Mouse (Mus musculus) adrenal gland, adult 2 months (tissue): Measurements from ENCODE around the gene Olfr963. TPM values are rescaled to one million over a fixed set of nuclear protein-coding genes. Genes with fewer than 3 reads are reported as not detected.
"Not testable (repeated sequence)": the region's sequence is repeated elsewhere in the genome, so short reads cannot be mapped to it uniquely, and the experiment has no call there.

Experiments
- DNase-seq: peaks from one replicate; pipeline ENCODE4 v3.0.0; 2021
- long read RNA-seq: library from polyadenylated mRNA; stranded (forward); transcript quantifications from one replicate; pipeline ENCODE4 v2.0.0, GENCODE M21; 2021
- polyA plus RNA-seq: library from polyadenylated mRNA; depleted of rRNA; stranded (reverse); fragments of >200 nt; gene quantifications from 2 replicates; pipeline ENCODE4 v1.2.3, GENCODE M21; 2012; rRNA removed
- total RNA-seq, 2 experiments: library from RNA; stranded (reverse); gene quantifications; 2 replicates each; pipeline ENCODE4 v1.2.3; 2021

The Olfr963 gene
- not detected for total RNA-seq
- not detected in 2 replicates for polyA plus RNA-seq
- long read RNA-seq, result 0 reads

DNA sequence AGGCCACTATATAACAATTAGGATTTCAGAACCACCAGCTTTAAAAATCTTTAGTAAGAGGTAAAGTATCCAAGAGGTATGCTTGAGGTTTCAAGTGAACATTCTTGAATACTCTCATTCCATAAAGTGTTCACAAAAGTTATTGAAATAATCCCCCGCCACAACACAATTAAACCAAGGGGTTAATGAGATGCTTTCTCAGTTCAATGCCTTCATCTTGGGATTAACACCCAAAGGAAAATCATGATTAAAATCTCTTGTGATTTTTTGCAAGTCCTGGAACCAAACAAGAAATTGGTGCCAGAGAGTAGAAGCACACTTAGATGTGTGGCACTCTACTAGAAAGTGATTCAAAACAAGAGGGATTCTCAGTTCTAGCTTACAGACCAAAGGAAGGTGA lies at the start of gene Olfr963:
Gene Olfr963, plus strand, starts transcription at position 301 of the 400 bp plus-strand sequence.
- DNase-seq, result no peak

DNA sequence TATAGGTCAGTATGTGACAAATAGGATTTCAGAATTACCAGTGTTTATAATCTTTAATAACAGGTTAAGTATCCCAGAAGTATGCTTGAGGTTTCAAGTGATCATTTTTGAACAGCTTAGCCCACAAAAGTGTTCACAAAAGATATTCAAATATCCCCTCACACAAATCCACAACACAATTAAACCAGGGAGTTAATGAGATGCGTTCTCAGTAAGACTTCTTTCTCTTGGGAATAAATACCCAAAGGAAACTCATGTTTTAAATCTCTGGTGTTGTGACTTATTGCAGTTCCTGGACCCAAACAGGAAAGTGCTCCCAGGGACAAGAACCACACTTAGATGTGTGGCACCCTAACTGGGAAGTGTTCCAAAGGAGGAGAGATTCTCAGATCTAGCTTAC lies 45.9 kb upstream of the Olfr963 start, which contains the start of gene Olfr960:
Gene Olfr960, plus strand, starts transcription at position 301 of the 400 bp plus-strand sequence.
- no peak for DNase-seq

DNA sequence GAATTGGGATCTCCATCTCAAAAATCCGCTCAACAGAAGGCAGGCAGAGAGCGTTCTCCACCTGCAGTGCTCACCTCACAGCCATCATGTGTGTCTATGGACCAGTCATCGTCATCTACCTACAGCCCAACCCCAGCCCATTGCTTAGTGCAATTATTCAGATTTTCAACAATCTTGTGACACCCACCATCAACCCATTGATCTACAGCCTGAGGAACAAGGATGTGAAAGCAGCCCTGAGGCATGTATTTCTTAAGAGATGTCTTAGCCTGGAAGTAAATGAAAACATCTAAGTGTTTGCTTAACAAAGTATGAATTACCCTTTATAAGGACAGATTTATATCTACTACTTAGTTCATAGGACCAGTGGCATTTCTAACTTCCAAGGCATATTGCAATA lies 43.2 kb upstream of the Olfr963 start:
- no peak for DNase-seq

DNA sequence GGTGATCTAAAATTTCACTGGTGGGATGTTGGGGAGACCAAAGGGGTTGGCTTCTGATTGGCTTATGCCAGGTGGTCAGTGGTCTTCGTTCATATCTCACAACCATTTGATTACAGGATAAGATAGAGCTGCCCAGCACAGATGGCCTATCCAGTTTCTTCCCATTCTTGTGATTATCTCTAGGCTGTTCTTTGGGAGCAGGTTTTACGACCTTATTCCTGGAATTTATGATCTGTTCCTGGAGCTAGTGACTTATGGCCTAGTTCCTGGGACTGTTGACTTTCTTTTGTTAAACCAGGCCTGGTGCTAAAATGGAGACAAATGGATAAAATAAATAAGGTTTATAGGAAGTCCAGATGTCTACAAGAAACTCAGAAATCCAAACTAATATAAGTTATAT lies 42.3 kb upstream of the Olfr963 start:
- DNase-seq, result no peak

DNA sequence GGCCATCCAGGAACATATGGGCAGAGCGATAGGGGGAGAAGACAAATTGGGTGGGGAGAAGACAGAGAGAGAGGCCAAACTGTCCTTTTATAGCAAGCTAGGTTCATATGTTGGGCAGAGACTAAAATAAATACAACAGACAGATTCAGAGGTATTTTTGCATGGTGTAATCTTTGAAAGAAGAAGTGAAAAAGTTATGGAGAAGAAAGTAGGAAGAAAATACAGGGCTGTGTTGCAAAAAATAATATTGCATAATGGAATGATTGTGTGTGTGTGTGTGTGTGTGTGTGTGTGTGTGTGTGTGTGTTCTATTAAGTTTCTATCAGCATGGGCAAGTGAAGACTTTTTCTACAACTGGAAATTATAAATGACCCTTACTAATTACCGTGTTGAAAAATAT lies 37.9 kb upstream of the Olfr963 start:
- DNase-seq, result no peak

DNA sequence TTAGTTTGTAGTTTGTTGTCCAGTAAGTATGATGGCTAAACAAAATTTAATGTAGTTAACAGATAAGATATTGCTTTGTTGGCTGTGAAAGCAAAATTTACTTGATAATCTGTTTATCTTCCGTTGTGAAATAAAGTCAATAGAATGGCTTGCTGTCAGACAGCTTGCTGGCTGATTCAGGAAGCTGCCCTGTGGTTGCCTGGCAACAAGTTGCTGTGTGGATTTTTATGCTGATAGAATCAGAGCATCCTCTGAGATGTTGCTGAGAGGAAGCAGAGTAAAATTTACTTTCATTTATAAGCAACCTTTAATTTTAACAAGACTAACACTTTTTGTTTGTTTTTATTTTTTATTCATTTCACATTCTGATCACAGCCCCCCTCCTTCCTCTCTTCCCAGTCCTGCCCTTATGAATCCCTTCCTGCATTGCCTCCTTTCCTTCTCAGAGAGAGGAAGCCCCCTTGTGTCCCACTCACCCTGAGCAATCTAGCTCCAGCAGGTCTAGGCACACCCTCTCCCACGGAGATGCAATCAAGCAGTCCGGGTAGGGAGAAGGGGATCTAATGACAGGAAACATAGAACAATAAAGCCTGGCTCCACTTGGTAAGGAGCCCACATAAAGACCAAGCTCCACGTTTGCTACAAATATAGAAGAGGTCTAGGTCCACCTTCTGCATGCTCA lies 33.0 kb upstream of the Olfr963 start:
- DNase-seq, result no peak

DNA sequence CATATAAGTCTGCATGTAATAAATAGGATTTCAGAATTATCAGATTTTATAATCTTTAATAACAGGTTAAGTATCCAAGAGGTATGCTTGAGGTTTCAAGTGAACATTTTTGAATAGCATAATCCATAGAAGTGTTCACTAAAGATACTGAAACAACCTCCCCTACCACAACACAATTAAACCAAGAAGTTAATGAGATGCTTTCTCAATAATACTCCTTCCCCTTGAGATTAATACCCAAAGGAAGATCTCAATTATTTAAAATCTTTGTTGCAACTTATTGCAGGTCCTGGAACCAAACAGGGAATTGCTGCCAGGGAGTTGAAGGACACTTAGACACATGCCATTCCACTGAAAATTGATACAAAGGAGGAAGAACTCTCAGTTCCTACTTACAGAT lies 22.2 kb upstream of the Olfr963 start, which contains the start of gene Olfr961:
Gene Olfr961, plus strand, starts transcription at position 301 of the 400 bp plus-strand sequence.
- DNase-seq, result no peak

DNA sequence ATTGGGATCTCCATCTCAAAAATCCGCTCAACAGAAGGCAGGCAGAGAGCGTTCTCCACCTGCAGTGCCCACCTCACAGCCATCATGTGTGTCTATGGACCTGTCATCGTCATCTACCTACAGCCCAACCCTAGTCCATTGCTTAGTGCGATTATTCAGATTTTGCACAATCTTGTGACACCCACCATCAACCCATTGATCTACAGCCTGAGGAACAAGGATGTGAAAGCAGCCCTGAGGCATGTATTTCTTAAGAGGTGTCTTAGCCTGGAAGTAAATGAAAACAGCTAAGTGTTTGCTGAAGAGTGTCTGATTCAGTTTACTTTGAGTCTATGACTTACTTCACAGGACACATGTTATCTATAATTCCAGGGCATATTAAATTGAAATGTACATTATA lies 19.6 kb upstream of the Olfr963 start:
- DNase-seq, result no peak

DNA sequence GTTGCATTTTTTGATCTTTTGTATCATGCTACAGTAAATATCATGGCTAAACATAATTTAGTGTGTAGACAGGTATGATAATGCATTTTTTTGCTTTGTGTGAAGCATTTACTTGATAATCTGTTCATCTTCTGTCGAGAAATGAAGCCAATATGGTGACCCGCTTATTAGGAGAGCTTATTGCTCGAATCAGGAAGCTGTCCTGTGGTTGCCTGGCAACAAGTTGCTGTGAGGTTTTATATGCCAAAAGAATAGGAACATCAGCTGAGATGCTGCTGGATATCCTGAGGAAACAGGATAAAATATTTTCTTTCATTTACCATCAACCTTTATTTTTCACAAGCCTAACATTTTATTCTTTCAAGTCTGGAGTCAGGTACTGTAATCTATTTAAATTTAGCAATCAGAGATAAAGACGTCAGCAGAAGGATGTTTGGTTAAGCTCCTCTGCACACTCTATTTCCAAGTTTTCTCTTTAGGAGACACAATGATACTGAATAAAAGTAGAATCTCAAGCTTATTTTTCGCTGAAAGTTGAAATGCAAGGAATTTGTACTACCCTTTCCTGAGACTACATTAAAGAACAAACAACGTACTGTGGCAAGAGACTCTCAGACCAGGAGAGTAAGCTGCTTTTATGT lies 12.1 kb upstream of the Olfr963 start:
- no peak for DNase-seq

DNA sequence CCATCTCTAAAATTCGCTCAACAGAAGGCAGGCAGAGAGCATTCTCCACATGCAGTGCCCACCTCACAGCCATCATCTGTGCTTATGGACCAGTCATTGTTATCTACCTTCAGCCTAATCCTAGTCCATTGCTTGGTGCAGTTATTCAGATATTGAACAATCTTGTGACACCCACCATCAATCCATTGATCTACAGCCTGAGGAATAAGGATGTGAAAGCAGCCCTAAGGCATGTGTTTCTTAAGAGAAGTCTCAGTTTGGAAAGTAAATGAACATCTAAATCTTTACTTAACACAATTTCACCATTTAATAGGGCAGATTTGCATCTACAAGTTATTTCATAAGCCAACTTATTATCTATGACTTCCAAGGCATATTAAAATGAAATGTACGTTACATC lies 2.7 kb downstream of the Olfr963 start:
- DNase-seq, result no peak

DNA sequence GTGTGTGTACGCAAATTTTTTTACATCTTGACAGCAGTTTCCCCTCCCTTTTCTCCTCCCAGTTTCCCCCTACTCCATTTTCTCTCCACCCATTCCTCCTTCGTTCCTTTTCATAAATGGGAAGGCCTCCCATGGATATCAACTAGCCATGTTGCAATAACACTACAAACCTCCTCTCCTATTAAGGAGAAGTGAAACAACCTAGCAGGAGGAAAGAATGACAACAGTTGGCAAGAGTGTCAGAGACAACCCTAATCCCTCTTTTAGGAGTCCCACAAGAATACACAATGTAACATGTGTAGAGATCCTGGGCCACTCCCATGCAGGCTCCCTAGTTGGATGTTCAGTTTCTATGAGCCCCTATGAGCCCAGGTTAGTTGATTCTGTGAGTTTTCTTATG lies 7.8 kb downstream of the Olfr963 start:
- no peak for DNase-seq

DNA sequence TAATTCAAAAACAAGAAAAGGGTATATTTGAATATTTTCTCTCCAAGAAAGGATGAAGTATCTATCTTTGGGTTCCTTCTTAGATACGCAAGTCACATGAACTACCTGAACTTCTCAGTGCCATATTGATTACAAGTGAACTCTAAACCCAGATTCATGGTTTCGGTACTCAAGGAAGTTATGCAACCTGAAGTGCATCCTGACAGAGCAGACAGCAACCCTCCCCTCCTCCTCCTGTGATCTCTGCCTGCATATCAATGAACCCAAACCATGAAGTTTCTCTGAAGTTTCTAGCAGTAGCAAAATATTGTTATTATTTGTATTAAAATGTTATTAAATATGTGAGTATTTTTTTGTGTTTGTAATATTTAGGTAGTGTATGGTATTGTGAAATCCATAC lies 11.6 kb downstream of the Olfr963 start:
- DNase-seq, result no peak

DNA sequence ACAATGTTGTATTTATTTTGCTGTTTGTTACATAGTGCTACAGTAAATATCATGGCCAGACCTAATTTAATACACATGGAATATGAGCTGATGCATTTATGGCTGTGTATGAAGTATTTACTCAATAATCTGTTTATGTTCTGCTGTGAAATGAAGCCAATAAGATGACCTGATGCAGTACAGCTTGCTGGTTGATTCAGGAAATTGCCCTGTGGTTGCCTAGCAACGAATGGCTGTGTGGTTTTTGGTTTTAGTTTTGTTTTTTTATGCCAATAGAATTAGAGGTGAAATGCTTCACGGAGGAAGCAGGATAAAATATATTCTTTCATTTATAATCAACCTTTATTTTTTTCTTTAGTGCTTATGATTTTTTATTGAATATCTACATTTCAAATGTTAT lies 12.3 kb downstream of the Olfr963 start:
- no peak for DNase-seq

DNA sequence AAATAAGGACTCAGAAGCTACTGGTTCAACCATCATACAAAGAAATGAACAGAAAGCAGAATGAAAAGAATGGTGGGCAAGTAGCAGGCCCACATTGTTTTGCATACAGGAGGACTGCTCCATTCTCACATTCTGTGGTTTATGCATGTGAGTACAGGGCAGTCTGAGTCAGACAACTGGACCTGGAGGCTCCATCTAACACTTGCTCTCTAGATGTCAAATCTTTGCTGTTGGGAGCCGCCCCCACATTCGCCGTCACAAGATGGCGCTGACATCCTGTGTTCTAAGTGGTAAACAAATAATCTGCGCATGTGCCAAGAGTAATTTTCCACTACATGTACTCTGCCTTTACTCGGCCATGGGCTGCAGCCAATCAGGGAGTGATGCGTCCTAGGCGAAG lies 34.1 kb downstream of the Olfr963 start:
- DNase-seq, result not testable (repeated sequence)

DNA sequence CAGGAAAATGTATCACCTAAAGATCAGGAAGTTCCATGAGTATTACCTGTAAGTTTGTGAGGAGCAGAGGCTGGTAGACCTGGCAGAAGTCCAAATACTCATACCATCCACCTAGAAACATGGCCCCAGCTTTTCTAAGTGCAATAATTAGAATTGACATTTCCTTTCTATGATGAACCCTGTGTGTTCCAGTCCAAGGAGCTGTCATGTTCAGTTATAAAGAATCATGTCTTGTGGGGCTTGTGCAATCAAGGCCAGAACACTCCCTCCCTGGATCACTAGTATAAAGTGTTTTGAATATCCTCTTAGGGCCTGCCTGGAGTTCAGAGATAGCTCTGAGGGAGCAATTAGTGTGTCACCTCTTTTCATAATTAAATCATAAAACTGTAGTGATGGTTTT lies 40.0 kb downstream of the Olfr963 start, which contains the start of gene Olfr149:
Gene Olfr149, minus strand, starts transcription at position 101 of the 400 bp plus-strand sequence.
- no peak for DNase-seq

DNA sequence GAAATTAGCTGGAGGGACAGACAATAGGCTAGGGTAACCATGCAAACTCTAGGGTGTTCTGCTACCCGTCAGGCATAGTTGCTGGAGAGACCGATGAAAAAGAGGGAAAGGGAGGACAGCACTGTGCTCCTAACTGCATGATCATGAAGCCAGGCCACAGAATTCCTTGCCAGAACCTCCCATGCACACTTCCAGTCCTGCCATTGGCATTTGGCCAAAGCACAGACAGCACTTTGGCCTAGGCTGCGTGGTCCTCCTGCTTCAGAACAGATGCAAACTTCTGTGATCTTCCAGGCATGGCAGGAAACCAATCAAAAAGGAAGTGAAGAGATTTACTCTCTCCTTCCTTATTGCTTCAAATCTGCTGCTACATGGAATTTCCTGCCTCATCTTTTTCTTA lies 42.0 kb downstream of the Olfr963 start:
- no peak for DNase-seq

DNA sequence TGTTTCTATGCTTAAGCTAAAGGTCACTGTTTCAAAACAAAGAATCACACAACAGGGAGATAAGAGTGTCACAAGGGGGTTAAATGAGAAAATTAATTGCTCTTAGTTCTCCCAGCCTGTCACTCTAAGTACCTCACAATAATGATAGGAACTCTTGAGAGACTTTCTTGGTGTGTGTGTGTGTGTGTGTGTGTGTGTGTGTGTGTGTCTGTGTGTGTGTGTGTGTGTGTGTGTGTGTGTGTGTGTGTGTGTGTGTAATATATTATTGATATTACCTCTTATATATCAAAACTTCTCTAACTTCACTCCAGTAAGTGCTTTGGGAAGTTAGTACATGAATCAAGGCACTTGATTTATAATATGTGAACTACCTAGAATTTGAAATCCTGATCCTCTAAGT lies 44.0 kb downstream of the Olfr963 start, which contains the start of gene Olfr965:
Gene Olfr965, plus strand, starts transcription at position 301 of the 400 bp plus-strand sequence.
- no peak for DNase-seq

Other genes starting within 250 kb of the Olfr963 start
- not detected for gene Olfr952, start 240.1 kb upstream of the Olfr963 start, total RNA-seq
- not detected in 2 replicates for gene Olfr952, start 240.1 kb upstream of the Olfr963 start, polyA plus RNA-seq
- not detected for gene Olfr954, start 210.5 kb upstream of the Olfr963 start, total RNA-seq
- gene Olfr954, start 210.5 kb upstream of the Olfr963 start, polyA plus RNA-seq, result not detected in 2 replicates
- gene Olfr955, start 195.3 kb upstream of the Olfr963 start, total RNA-seq, result not detected
- gene Olfr955, start 195.3 kb upstream of the Olfr963 start, polyA plus RNA-seq, result not detected in 2 replicates
- not detected for gene Olfr44, start 173.2 kb upstream of the Olfr963 start, total RNA-seq
- not detected in 2 replicates for gene Olfr44, start 173.2 kb upstream of the Olfr963 start, polyA plus RNA-seq
- gene Olfr957, start 151.4 kb upstream of the Olfr963 start, total RNA-seq, result not detected
- gene Olfr957, start 151.4 kb upstream of the Olfr963 start, polyA plus RNA-seq, result not detected in 2 replicates
- gene Olfr958, start 113.2 kb upstream of the Olfr963 start, total RNA-seq, result not detected
- not detected in 2 replicates for gene Olfr958, start 113.2 kb upstream of the Olfr963 start, polyA plus RNA-seq
- gene Olfr959, start 91.6 kb upstream of the Olfr963 start, total RNA-seq, result not detected
- gene Olfr959, start 91.6 kb upstream of the Olfr963 start, polyA plus RNA-seq, result not detected in 2 replicates
- gene AW551984, start 62.8 kb upstream of the Olfr963 start, total RNA-seq, result 10 to 100 TPM in 1 of 2 experiments, 1 to 10 TPM in 1; 9.0 to 12.1 TPM
- 9.0 and 15.0 TPM in 2 replicates for gene AW551984, start 62.8 kb upstream of the Olfr963 start, polyA plus RNA-seq
- gene Olfr148, start 56.5 kb upstream of the Olfr963 start, total RNA-seq, result not detected
- gene Olfr148, start 56.5 kb upstream of the Olfr963 start, polyA plus RNA-seq, result not detected in 2 replicates
- not detected for gene Olfr960, start 45.8 kb upstream of the Olfr963 start, total RNA-seq
- gene Olfr960, start 45.8 kb upstream of the Olfr963 start, polyA plus RNA-seq, result not detected in 2 replicates
- not detected for gene Olfr961, start 22.1 kb upstream of the Olfr963 start, total RNA-seq
- not detected in 2 replicates for gene Olfr961, start 22.1 kb upstream of the Olfr963 start, polyA plus RNA-seq
- not detected for gene Olfr149, start 39.9 kb downstream of the Olfr963 start, total RNA-seq
- not detected in 2 replicates for gene Olfr149, start 39.9 kb downstream of the Olfr963 start, polyA plus RNA-seq
- not detected for gene Olfr965, start 44.1 kb downstream of the Olfr963 start, total RNA-seq
- not detected in 2 replicates for gene Olfr965, start 44.1 kb downstream of the Olfr963 start, polyA plus RNA-seq
- gene Olfr150, start 63.8 kb downstream of the Olfr963 start, total RNA-seq, result not detected
- not detected in 2 replicates for gene Olfr150, start 63.8 kb downstream of the Olfr963 start, polyA plus RNA-seq
- not detected for gene Olfr967, start 79.0 kb downstream of the Olfr963 start, total RNA-seq
- gene Olfr967, start 79.0 kb downstream of the Olfr963 start, polyA plus RNA-seq, result not detected in 2 replicates
- not detected for gene Olfr968, start 116.0 kb downstream of the Olfr963 start, total RNA-seq
- not detected in 2 replicates for gene Olfr968, start 116.0 kb downstream of the Olfr963 start, polyA plus RNA-seq
- gene Olfr969, start 123.7 kb downstream of the Olfr963 start, total RNA-seq, result not detected
- not detected in 2 replicates for gene Olfr969, start 123.7 kb downstream of the Olfr963 start, polyA plus RNA-seq
- gene Olfr970, start 141.7 kb downstream of the Olfr963 start, total RNA-seq, result not detected
- not detected in 2 replicates for gene Olfr970, start 141.7 kb downstream of the Olfr963 start, polyA plus RNA-seq
- gene Olfr971, start 169.7 kb downstream of the Olfr963 start, total RNA-seq, result not detected
- gene Olfr971, start 169.7 kb downstream of the Olfr963 start, polyA plus RNA-seq, result not detected in 2 replicates
- not detected for gene Olfr972, start 199.2 kb downstream of the Olfr963 start, total RNA-seq
- not detected in 2 replicates for gene Olfr972, start 199.2 kb downstream of the Olfr963 start, polyA plus RNA-seq
- not detected for gene Olfr229, start 240.1 kb downstream of the Olfr963 start, total RNA-seq
- gene Olfr229, start 240.1 kb downstream of the Olfr963 start, polyA plus RNA-seq, result not detected in 2 replicates